Mouse (Mus musculus) cerebellum, adult 2 months (tissue): ENCODE measurements around the gene Gjd2.

Experiments
- CTCF ChIP-seq: fragments of 200-500 bp; IDR thresholded peaks from 2 replicates; pipeline ENCODE4 v1.5.1; 2011; ENCODE audit warnings: low read depth, mild to moderate bottlenecking, control low read depth, low read length, moderate library complexity, borderline replicate concordance; ENCODE audit not compliant: insufficient read depth
- POLR2A ChIP-seq: fragments of 200-500 bp; IDR thresholded peaks from 2 replicates; pipeline ENCODE4 v1.6.1; 2011; ENCODE audit warnings: low read length, control low read depth, borderline replicate concordance; ENCODE audit not compliant: insufficient read depth

DNA sequence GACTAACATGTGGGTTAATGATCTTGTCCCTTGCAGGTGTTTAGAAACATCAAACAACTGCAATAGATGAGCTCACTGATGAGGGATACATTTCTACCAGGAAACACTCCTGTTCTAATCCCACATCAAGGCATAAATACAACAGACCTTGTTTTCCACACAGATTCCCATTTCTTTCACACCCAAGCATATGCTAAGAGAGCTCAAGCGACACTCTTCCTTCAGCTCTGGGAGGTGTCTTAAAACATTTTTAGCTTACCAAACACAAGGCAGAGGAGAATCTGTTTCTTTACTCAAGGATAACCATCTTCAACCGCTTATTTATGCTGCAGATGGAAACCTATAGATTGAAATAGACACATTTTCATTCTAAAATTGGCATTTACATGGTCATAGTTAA, 5.1 kb downstream of the Gjd2 start:
- TF ChIP-seq POLR2A (no peak), CTCF (no peak)
